Mouse (Mus musculus) splenic B cell, adult 2 months (primary cell): Measurements from ENCODE around the gene Gmds.

ENCODE experiments used
- DNase-seq: peaks from one replicate; pipeline ENCODE4 v3.0.0-alpha.2; 2011; ENCODE audit warnings: low read depth, low spot score
- H3K27me3 ChIP-seq: 2 replicates; pipeline ENCODE4 v1.6.1; 2012; ENCODE audit warnings: mild to moderate bottlenecking, low read length, moderate library complexity, mixed read lengths; ENCODE audit not compliant: control insufficient read depth, poor library complexity, insufficient read depth, severe bottlenecking
- H3K36me3 ChIP-seq: 2 replicates; pipeline ENCODE4 v1.6.1; 2012; ENCODE audit warnings: mild to moderate bottlenecking, low read length, moderate library complexity, mixed read lengths; ENCODE audit not compliant: control insufficient read depth, poor library complexity, insufficient read depth, severe bottlenecking

The Gmds gene

DNA sequence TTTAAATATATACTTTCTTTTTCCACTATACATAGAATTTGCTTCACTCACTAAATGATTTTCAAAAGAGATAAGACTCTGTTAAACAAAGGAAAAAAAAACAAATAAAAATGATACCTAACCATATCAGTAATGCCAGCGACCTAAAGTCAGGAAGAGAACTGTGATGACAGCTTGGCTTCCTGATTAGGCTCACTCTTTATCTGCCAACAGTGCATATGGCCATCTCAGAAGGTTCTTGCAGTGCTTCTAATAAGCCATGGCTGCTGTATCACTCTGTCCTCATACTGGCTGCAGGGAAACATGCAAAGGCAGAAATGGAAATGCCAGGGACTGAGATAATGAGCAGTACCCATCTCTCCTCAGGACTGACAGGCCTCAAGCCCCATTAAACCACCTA is 192.6 kb downstream of the Gmds start:
- Histone ChIP-seq H3K36me3 (no peaks in the 10 kb centered on the region), H3K27me3 (no peaks in the 10 kb centered on the region)
- no peak for DNase-seq

DNA sequence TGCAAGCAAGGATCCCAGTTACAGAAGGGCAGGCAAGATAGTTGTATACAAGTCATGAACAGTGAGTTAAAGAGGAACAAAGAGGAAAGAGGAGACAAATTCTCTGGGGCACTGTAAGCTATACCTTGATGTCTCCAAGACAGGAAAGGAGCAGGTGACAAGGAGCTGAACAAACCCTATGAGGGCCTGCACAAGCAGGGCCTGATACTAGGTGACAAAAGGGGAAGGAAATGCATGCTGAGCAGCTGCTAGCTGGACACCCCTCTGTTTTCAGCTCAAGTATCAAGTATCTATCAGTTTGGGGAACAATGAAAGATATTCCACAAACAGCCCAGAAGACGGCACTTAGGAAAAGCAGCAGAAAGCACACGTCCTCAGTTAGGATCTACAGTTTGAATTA is 193.4 kb downstream of the Gmds start:
- DNase-seq: no peak
- no peaks in the 10 kb centered on the region for H3K27me3 ChIP-seq
- no peaks in the 10 kb centered on the region for H3K36me3 ChIP-seq

DNA sequence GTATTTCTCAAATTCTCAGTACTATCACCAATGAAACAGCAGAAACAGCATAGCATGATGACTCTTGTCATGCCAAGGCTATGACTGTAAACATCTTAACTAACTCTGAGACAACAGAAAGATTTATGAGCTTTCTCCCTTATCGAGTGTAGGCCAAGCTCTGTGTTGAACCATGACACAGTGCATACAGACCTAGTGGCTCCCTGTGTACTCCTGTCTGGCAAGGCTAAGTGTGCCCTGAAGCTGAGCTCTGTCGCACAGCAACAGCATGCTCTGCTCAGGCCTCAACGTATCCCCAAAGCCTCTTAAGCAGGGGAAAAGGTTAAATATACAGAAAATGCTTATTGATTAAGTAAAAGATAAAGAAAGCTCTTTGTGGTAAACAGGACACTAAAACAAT is 194.9 kb downstream of the Gmds start:
- Histone ChIP-seq H3K36me3 (no peaks in the 10 kb centered on the region), H3K27me3 (no peaks in the 10 kb centered on the region)
- DNase-seq: no peak

DNA sequence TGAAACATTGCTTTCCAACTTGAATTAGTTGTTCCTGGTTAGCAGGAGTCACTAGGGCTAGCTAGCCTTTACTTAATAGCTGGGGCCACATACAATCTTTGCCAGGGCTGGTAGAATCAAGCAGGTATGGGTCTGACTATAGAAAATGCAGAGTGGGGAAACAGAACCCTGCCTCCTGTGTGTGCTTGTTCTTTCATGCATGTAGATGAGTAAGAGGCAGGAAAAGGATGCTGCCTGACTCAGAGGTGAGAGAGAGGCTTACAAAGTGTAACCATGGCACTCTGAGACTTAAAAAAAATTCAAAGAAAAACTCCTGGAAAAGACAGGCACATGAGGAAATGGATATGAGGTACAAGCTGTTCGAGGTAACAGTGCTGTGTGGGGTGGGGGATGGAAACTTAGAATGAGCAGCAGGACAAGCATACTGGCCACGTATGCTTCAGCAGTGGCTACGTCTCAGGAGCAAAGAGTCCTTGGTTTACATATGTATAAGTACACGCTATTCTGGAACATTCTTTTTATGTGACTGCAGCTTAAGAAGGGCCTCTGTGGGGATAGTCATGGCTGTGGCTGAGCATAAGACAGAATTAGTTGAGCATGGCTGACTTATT is 203.8 kb downstream of the Gmds start:
- Histone ChIP-seq H3K27me3 (no peaks in the 10 kb centered on the region), H3K36me3 (no peaks in the 10 kb centered on the region)
- DNase-seq: no peak

DNA sequence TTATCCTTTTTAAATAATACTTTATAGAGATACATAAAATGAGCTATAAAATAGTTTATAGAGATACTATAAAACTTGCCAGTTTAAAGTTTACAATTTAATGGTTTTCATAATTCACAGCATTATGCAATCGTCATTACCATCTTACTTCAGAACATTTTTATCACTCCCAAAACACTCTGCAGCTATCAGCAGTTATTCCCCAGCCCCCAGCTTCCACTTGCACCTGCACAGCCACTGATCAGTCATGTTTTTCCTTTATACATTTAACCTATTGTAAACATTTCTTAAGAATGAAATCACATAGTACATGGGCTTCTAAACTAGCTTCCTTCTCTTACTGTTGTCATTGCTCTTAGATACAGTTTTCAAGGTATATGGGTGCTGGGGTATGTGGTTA is 208.6 kb downstream of the Gmds start:
- H3K27me3 ChIP-seq: no peaks in the 10 kb centered on the region
- no peak for DNase-seq

DNA sequence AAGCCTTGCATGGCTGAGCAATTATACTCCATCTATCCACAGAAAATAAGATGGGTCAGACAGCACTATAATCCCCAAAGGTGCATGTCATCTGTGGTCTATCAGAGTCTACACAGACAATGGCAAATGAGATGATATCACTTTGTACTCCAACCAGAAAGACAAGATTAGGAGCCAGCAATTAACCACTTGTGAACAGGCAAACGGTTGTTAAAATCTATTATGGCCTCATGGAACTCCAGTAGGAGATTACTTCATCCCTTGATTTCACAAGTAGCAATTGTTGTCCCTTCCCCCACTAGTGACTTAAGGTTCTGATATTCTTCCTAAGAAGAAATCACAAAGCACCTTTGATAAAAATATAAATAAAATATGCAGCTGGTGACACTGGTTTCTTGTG is 220.2 kb downstream of the Gmds start:
- Histone ChIP-seq H3K27me3 (no peaks in the 10 kb centered on the region), H3K36me3 (no peaks in the 10 kb centered on the region)
- no peak for DNase-seq

More for the DNA sequence above, 208.6 kb downstream of the Gmds start:
- H3K36me3 ChIP-seq: no peaks in the 10 kb centered on the region

DNA sequence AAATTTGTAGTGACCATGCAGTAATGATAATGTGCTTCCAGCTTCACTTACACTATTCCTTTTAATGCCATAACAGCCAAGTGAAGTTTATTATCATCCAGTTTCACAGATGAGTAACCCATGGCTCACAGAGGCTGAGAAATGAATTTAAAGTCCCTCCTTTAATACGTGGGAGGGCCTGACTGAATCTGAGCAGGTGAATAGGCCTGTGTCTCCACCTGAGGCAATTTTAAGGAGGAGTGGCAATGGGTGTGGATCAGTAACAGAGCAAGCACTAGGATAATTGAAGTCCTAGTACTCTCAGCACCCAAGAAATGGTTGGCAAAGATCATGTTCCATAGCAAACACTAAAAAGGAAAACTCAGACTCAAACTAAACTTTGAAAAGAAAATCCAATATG is 223.1 kb downstream of the Gmds start:
- Histone ChIP-seq H3K36me3 (no peaks in the 10 kb centered on the region), H3K27me3 (no peaks in the 10 kb centered on the region)
- DNase-seq: no peak

DNA sequence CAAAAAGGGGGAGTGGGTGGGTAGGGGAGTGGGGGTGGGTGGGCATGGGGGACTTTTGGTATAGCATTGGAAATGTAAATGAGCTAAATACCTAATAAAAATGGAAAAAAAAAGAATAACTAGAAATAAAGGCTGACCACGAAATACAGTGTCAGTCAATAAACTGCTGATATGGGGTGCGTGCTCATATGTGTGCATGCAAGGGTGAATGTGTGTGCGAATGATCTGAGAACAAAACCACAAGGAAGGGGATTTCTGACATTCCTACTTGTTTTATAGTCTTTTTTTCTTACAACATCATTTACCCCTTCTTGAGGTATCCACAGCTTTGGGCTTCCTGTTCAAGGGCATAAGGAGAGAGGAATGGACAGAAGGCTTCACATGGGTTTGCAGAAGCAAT is 224.7 kb downstream of the Gmds start:
- no peak for DNase-seq

DNA sequence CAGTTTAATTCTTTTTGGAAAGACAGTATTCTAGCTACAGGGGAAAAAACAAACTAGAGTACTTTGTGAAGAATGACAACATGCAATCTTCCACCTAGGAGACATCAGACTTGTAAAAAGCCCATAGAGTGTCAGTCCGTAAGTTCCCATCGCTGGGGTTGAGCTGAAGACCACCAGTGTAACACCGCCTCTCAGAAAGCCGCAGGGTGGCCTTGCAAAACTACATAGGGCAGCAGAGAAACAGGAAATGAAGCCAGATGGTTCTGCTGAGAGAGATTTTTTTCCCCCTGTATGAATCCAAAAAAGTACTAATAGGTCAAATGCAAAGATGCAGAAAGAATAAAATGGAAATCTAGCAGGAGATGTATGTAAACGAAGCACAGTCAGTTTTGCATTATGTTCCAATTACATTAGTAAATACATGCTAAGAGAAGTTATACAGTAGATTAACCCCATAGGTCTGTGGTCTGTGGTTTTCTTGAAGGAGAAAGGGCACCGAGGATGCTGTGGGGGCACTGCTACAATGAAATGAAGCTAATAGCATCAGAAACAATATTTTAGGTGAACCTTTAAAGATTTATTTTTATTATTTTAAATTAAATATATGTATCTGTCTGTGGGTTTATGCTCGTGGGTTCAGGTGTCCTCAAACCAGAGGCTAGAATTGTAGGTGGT is 250.1 kb downstream of the Gmds start:
- DNase-seq: no peak
- Histone ChIP-seq H3K27me3 (no peaks in the 10 kb centered on the region), H3K36me3 (no peaks in the 10 kb centered on the region)

More for the DNA sequence above, 224.7 kb downstream of the Gmds start:
- no peaks in the 10 kb centered on the region for H3K27me3 ChIP-seq
- no peaks in the 10 kb centered on the region for H3K36me3 ChIP-seq

DNA sequence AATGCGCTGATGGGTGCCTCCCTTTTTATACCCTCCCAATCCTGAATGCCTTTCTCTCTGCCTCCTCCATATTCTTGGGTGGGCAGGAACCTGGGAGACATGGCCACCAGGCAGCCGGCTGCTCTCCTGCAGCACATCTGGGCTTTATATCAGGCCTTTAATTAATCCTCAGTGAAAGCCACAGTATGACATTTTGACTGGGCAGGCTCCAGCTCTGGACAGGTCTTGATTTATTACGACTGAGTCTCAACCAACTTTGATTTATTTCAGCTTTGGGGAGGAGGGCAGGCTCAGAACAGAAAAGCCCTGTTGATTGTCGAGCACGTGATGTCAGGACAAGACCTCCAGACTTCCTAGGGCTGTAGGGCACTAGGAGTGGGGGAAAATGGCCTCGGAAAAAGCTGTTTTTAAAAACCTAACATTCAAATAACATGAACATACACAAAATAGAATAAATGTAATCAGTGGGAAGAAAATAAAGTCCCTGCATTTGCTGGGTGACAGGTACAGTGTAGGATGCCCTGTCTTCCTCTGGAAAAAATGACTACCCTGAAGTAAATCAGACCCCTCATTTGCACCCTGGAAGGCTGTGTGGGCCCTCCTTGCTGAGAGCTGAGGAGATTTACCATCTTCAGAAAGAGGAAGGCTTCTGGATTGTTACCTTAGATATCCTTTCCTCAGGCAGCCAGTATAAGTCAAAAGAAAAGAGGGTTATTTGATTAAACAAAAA is 257.9 kb downstream of the Gmds start:
- DNase-seq: no peak
- no peaks in the 10 kb centered on the region for H3K36me3 ChIP-seq
- no peaks in the 10 kb centered on the region for H3K27me3 ChIP-seq

DNA sequence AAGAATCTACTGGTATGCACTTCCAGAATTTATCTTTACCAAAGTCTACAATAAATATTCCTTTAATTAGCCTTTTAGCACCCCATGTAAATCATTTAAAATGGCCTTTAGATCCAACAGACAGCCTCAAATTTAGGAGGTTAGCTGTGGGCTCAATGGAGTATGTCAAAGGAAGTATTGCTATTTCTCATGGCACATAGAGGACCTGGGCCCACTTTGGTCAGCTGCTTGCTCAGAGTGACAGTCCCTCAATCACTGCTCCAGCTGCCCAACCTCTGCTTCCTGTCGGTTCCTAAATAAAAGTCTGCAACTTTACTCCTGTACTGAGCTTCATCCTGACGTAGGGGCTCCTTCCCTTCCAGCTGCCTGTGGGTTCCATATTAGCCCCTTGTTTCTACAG is 264.9 kb downstream of the Gmds start:
- no peaks in the 10 kb centered on the region for H3K27me3 ChIP-seq
- H3K36me3 ChIP-seq: no peaks in the 10 kb centered on the region
- DNase-seq: no peak

DNA sequence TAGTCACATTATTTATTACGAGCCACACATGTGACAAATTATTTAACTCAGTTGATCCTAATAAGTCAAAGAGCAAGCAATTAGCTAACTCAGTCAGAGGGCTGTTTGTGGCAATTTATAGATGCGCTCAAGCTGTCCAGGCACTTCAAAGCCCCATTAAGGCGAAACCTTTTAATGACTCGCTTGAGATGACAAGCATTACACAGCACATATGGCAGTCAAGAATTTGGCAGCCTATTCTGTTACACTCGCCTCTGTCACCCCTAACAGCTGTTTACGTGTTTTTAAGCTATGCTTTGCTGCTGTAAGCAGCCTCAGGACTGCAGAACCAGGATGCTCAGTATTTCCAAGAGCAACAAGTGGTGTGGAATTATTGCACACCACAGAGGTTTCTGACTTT is 283.2 kb downstream of the Gmds start:
- Histone ChIP-seq H3K36me3 (no peaks in the 10 kb centered on the region), H3K27me3 (no peaks in the 10 kb centered on the region)
- DNase-seq: no peak

DNA sequence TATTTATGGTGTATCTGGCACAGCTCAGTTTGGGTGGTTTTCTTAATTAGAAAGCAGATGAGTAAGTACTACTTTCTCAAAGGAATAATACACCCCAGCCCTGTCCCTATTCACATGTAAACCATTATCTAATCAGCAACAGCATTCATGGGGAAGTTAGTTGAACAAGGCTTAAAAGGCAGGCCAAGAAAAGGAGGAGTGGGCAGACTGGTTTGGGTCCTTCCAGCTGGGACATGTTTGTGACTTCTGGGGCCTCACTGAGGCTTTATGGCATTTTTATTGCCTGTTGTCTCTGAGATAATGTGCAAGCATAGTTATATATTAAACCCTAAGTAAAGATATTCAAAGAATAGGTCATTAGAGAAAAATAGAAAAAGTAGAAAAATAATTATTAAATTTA is 285.0 kb downstream of the Gmds start:
- no peaks in the 10 kb centered on the region for H3K27me3 ChIP-seq
- no peaks in the 10 kb centered on the region for H3K36me3 ChIP-seq
- DNase-seq: no peak

DNA sequence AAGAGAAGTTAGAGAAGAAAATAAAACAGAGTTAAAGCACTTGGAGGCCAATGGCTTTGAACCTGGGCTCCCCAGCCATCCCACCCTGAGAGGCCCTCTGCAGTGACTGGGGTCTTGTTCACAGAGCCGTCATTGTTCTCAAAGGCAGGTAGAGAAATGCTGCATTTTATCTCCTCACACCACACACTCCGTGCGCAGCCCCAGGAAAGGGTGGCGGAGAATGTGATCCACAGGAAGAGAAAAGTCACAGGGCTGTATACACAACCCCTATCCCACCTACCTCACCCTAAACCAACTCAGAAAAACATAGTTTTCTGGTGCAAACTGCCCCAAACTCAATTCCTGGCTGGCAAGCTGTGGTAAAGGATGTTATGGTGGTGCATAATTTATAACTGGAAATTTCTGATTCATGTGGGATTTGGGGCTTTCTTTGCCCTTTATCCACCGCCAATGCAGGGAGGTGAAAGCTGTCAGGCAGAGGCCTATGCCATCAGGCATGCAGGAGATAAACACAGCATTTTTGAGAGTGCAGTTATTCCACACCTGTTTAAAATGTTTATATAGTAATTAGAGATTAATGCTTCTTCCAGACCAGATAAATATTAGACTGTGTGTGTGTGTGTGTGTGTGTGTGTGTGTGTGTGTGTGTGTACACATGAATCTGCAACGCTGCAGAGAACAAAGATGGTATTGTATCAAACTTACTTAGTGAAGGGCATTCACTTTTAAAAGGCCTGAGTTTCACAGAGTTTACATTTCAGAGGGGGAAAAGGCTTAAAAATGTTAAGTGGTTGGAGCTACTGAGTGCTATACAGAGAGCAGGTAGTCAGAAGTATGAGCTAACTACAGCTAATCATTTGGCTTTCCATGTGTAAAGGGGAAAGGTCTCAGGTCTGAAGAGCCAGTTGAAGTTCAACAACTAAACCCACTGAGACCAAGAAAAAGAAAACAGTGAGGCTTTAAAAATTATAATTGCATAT is 290.3 kb downstream of the Gmds start:
- Histone ChIP-seq H3K36me3 (no peaks in the 10 kb centered on the region), H3K27me3 (no peaks in the 10 kb centered on the region)
- DNase-seq: no peak
